Mouse (Mus musculus): ENCODE measurements around the gene Gm340.

Gm340 gene

GRCm38 (mm10) chr19:41581706-41582420 lies at the start of gene Gm340:
TSS of gene Gm340 (plus strand) at chr19:41582370.
- no peak for DNase-seq (ENCODE audit: low spot score in 2 of 2)

GRCm38 (mm10) chr19:41534021-41534420 lies 48.1 kb upstream of the Gm340 start:
- no peak for DNase-seq (ENCODE audit: low spot score in 2 of 2)

- DNase-seq (ENCODE audit: low spot score in 2 of 2) = no peak
Observed at GRCm38 (mm10) chr19:41556981-41557380, 25.2 kb upstream of the Gm340 start.

GRCm38 (mm10) chr19:41557491-41557890 lies 24.7 kb upstream of the Gm340 start:
- DNase-seq (ENCODE audit: low spot score in 2 of 2) = no peak

GRCm38 (mm10) chr19:41558891-41559486 lies 23.2 kb upstream of the Gm340 start:
- no peak for DNase-seq (ENCODE audit: low spot score in 2 of 2)

- no peak for DNase-seq (ENCODE audit: low spot score in 2 of 2)
Observed at GRCm38 (mm10) chr19:41560856-41561255, 21.3 kb upstream of the Gm340 start.

GRCm38 (mm10) chr19:41568791-41569190 lies 13.4 kb upstream of the Gm340 start:
- DNase-seq (ENCODE audit: low spot score in 2 of 2) = no peak

- no peak for DNase-seq (ENCODE audit: low spot score in 2 of 2)
Observed at GRCm38 (mm10) chr19:41573700-41574099, 8.5 kb upstream of the Gm340 start.

GRCm38 (mm10) chr19:41577576-41577975 lies 4.6 kb upstream of the Gm340 start:
- DNase-seq (ENCODE audit: low spot score in 2 of 2) = no peak

GRCm38 (mm10) chr19:41579311-41579920 lies 2.8 kb upstream of the Gm340 start:
- no peak for DNase-seq (ENCODE audit: low spot score in 2 of 2)

- no peak for DNase-seq (ENCODE audit: low spot score in 2 of 2)
Observed at GRCm38 (mm10) chr19:41582918-41583514, 846 bp downstream of the Gm340 start.

GRCm38 (mm10) chr19:41586752-41587151 lies 4.6 kb downstream of the Gm340 start:
- no peak for DNase-seq (ENCODE audit: low spot score in 2 of 2)

GRCm38 (mm10) chr19:41587431-41588222 lies 5.5 kb downstream of the Gm340 start:
- DNase-seq (ENCODE audit: low spot score in 2 of 2) = no peak

- no peak for DNase-seq (ENCODE audit: low spot score in 2 of 2)
Observed at GRCm38 (mm10) chr19:41589026-41589425, 6.9 kb downstream of the Gm340 start.

GRCm38 (mm10) chr19:41589681-41590080 lies 7.5 kb downstream of the Gm340 start:
- DNase-seq (ENCODE audit: low spot score in 2 of 2) = no peak

GRCm38 (mm10) chr19:41591808-41592207 lies 9.6 kb downstream of the Gm340 start:
- DNase-seq (ENCODE audit: low spot score in 2 of 2) = no peak

GRCm38 (mm10) chr19:41597170-41597894 lies 15.2 kb downstream of the Gm340 start:
- no peak for DNase-seq (ENCODE audit: low spot score in 2 of 2)

GRCm38 (mm10) chr19:41600647-41601046 lies 18.5 kb downstream of the Gm340 start:
- no peak for DNase-seq (ENCODE audit: low spot score in 2 of 2)

- no peak for DNase-seq (ENCODE audit: low spot score in 2 of 2)
Observed at GRCm38 (mm10) chr19:41606208-41606987, 24.2 kb downstream of the Gm340 start.

GRCm38 (mm10) chr19:41611683-41612082 lies 29.5 kb downstream of the Gm340 start:
- no peak for DNase-seq (ENCODE audit: low spot score in 2 of 2)
